Comparison of ENCODE assay signal across 9 mouse cellular contexts in genomic region chr17:29381472-29381871, GRCm38 (mm10). TPM values are rescaled to one million over a fixed set of nuclear protein-coding genes. Genes with fewer than 3 reads are reported as not detected.
DNase-seq lines count a peak whose midpoint lies in the region; ATAC-seq lines count a peak whose summit lies in the region.
"Had no signal": no experiment of that assay in that cellular context is flagged by ENCODE, and none has a peak within 500 bp of the region (broad histone marks: within the 10 kb centered on the region; RNA-seq: fewer than 3 reads in every experiment).

No protein-coding gene starts in this region.

- intact Hi-C loops in heart, postnatal 36 days (cut with DNase I), result loop anchor here (1.0 kb wide), 1 partner anchor 133 kb away; no protein-coding TSS in a partner anchor

- H3K4me3 ChIP-seq in embryonic facial prominence, embryonic 15.5 days (replicated peaks), result no peak overlapping the region
- H3K4me3 ChIP-seq in stomach, embryonic 14.5 days (ENCODE audit: low read depth, low read length), result no peak overlapping the region
- H3K4me3 ChIP-seq: embryonic facial prominence, embryonic 12.5 days had no signal

- peak; percentile 60 for DNase-seq in ovary, postnatal 36 days (ENCODE audit: low spot score)
- no peak for DNase-seq in ovary, postnatal 10 days (ENCODE audit: low spot score)
- DNase-seq in adrenal gland, postnatal 36 days, result peak; percentile 81 to 90
- peak; percentile 74 to 80 for DNase-seq in heart, postnatal 36 days
- DNase-seq in layer of hippocampus, postnatal 10 days (ENCODE audit: low spot score in 2 of 2), result peak; percentile 45 to 62
- peak; percentile 68 to 82 for DNase-seq in lung, postnatal 4 days

- 14% methylated on average over 7 of the region's 7 CpGs for WGBS in embryonic facial prominence, embryonic 15.5 days
- 28% methylated on average over 7 of the region's 7 CpGs for WGBS in stomach, embryonic 14.5 days

- no peak overlapping the region for H3K9ac ChIP-seq in embryonic facial prominence, embryonic 15.5 days
- no peak overlapping the region for H3K9ac ChIP-seq in stomach, embryonic 14.5 days (replicated peaks; ENCODE audit: low read depth, low read length)
- H3K9ac ChIP-seq: embryonic facial prominence, embryonic 12.5 days had no signal

- H3K4me2 ChIP-seq in embryonic facial prominence, embryonic 15.5 days (replicated peaks), result no peak overlapping the region
- H3K4me2 ChIP-seq in stomach, embryonic 14.5 days (replicated peaks; ENCODE audit: low read depth, low read length), result no peak overlapping the region
- H3K4me2 ChIP-seq: embryonic facial prominence, embryonic 12.5 days had no signal

- ATAC-seq in embryonic facial prominence, embryonic 15.5 days (ENCODE audit: insufficient number of reproducible peaks, low FRiP score, low TSS enrichment, low read depth), result peak; percentile 39; the same call in 1 of the 2 replicates
- ATAC-seq in stomach, embryonic 14.5 days (ENCODE audit: insufficient number of reproducible peaks, insufficient read depth, low FRiP score, low read depth), result 0 out of 2 replicates have a peak, but pooled peaks have one; percentile 64

- H3K9me3 ChIP-seq in embryonic facial prominence, embryonic 15.5 days (replicated peaks), result no peaks in the 10 kb centered on the region
- H3K9me3 ChIP-seq in stomach, embryonic 14.5 days (ENCODE audit: control insufficient read depth, low read depth, low read length), result no peaks in the 10 kb centered on the region
- H3K9me3 ChIP-seq: embryonic facial prominence, embryonic 12.5 days had no signal

- no peaks in the 10 kb centered on the region for H3K4me1 ChIP-seq in embryonic facial prominence, embryonic 15.5 days
- 0 out of 2 replicates have a peak, but pooled peaks cover 3% of the 10 kb centered on the region for H3K4me1 ChIP-seq in stomach, embryonic 14.5 days (ENCODE audit: control insufficient read depth, insufficient read depth, low read length)
- H3K4me1 ChIP-seq: embryonic facial prominence, embryonic 12.5 days had no signal

- no peaks in the 10 kb centered on the region for H3K36me3 ChIP-seq in embryonic facial prominence, embryonic 15.5 days
- no peaks in the 10 kb centered on the region for H3K36me3 ChIP-seq in stomach, embryonic 14.5 days (ENCODE audit: control insufficient read depth, insufficient read depth, low read length)
- H3K36me3 ChIP-seq: embryonic facial prominence, embryonic 12.5 days had no signal

- no peak overlapping the region for H3K27ac ChIP-seq in embryonic facial prominence, embryonic 15.5 days (replicated peaks)
- H3K27ac ChIP-seq in stomach, embryonic 14.5 days (ENCODE audit: low read length), result no peak overlapping the region
- H3K27ac ChIP-seq: embryonic facial prominence, embryonic 12.5 days had no signal

- no peaks in the 10 kb centered on the region for H3K27me3 ChIP-seq in embryonic facial prominence, embryonic 15.5 days
- no peaks in the 10 kb centered on the region for H3K27me3 ChIP-seq in stomach, embryonic 14.5 days (ENCODE audit: control insufficient read depth, insufficient read depth, low read length)
- H3K27me3 ChIP-seq: embryonic facial prominence, embryonic 12.5 days had no signal

RNA-seq across cellular contexts. Expression of gene Fgd2, which starts 20.8 kb away (rescaled TPM):
- 1 to 10 TPM; 2.6 to 3.6 TPM for total RNA-seq in adrenal gland, postnatal 36 days (2021)
- 14.5 and 15.3 TPM in 2 replicates for polyA plus RNA-seq in embryonic facial prominence, embryonic 15.5 days (2015; fragmentation: Nextera tagmentation; extraction: Ambion mirVana)
- 1 to 10 TPM; 3.5 to 4.5 TPM for total RNA-seq in heart, postnatal 36 days (2021)
- 10 to 100 TPM in 1 of 2 experiments, 1 to 10 TPM in 1; 7.8 to 13.0 TPM for total RNA-seq in layer of hippocampus, postnatal 10 days (2021)
- 8.4 and 11.5 TPM in 2 replicates for polyA plus RNA-seq in stomach, embryonic 14.5 days (2014; fragmentation: Nextera tagmentation; extraction: Ambion mirVana)

RNA-seq across cellular contexts. Expression of gene Mtch1, which starts 33.7 kb away (rescaled TPM):
- total RNA-seq in adrenal gland, postnatal 36 days (2021), result 100 to 1,000 TPM; 249 to 251 TPM
- polyA plus RNA-seq in embryonic facial prominence, embryonic 15.5 days (2015; fragmentation: Nextera tagmentation; extraction: Ambion mirVana), result 337 and 355 TPM in 2 replicates
- 100 to 1,000 TPM; 201 to 211 TPM for total RNA-seq in heart, postnatal 36 days (2021)
- 100 to 1,000 TPM; 505 to 511 TPM for total RNA-seq in layer of hippocampus, postnatal 10 days (2021)
- polyA plus RNA-seq in stomach, embryonic 14.5 days (2014; fragmentation: Nextera tagmentation; extraction: Ambion mirVana), result 287 and 333 TPM in 2 replicates
